Mouse (Mus musculus): ENCODE measurements at regions not wholly inside any gene's neighbourhood (a gene's known extent, or its start where the extent isn't known, plus 50 kb on each side); places are given as distances from the start of the nearest gene placed in this dataset.

DNA sequence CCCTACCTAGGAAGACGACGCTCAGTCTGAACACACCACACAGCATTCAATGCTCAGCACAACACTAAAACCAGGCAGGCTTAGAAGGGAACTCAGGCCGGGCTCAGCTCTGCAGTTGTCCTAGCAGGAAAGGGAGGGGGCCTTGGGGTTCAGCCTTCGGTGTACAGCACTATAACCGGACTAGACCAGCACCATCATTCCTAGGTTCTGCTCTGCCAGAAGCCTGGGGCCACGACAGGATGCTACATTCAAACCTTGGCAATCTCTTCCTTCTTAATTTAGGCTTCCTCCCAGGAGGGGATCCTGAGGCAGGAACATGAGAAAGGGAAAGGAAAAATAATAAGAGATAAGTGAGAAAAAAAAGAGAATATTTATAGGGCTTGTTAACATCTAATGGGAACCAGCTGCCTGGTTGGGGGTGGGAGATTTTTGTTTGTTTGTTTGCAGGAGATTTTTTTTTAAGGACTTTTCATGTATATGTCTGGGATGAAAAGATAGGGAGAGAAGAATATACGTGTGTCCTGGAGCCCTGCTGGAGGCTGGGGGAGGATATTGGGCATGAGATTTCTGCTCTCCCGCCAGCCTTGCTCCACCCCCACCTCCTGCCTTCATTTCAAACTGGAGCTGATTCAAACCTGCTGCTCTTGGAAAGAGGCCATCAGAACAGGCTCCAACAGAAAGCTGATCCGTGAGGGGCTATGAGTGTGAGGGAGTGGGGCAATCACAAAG lies 73.8 kb upstream of the Boc start:
- Histone ChIP-seq H3K9ac (ENCODE audit: control insufficient read depth, low read depth, low read length, poor library complexity, severe bottlenecking) (no peak overlapping the region), H3K4me3 (ENCODE audit: control insufficient read depth in 1 of 2, insufficient read depth in 1 of 2, low read depth in 2 of 2, low read length in 2 of 2) (no peak overlapping the region), H3K36me3 (ENCODE audit: control insufficient read depth in 1 of 2, insufficient read depth in 2 of 2, low read length in 2 of 2) (no peaks in the 10 kb centered on the region), H3K27ac (ENCODE audit: control insufficient read depth, low read depth, low read length) (no peak overlapping the region), H3K27me3 (ENCODE audit: control insufficient read depth in 1 of 2, insufficient read depth in 2 of 2, low read length in 2 of 2) (0 out of 4 replicates have a peak, but pooled peaks cover 0 to 1% of the 10 kb centered on the region in 2 experiments), H3K79me2 (ENCODE audit: control insufficient read depth, insufficient read depth, low read length, poor library complexity) (no peaks in the 10 kb centered on the region), H3K9me3 (replicated peaks; ENCODE audit: insufficient read depth, low read length) (no peaks in the 10 kb centered on the region), H3K4me1 (ENCODE audit: control insufficient read depth in 1 of 2, insufficient read depth in 2 of 2, low read length in 2 of 2) (no peaks in the 10 kb centered on the region)
- TF ChIP-seq TCF12 (IDR thresholded peaks at IDR 0.05; ENCODE audit: low read depth, low read length) (no peak), SIN3A (IDR thresholded peaks at IDR 0.05; ENCODE audit: low read length) (no peak), ZMIZ1 (IDR thresholded peaks at IDR 0.05; ENCODE audit: low read depth, low read length) (no peak), CHD2 (IDR thresholded peaks at IDR 0.05; ENCODE audit: low read length) (no peak), USF1 (IDR thresholded peaks at IDR 0.05; ENCODE audit: low read depth, low read length) (no peak)
- DNase-seq (ENCODE audit: low read depth, low spot score), result no peak

DNA sequence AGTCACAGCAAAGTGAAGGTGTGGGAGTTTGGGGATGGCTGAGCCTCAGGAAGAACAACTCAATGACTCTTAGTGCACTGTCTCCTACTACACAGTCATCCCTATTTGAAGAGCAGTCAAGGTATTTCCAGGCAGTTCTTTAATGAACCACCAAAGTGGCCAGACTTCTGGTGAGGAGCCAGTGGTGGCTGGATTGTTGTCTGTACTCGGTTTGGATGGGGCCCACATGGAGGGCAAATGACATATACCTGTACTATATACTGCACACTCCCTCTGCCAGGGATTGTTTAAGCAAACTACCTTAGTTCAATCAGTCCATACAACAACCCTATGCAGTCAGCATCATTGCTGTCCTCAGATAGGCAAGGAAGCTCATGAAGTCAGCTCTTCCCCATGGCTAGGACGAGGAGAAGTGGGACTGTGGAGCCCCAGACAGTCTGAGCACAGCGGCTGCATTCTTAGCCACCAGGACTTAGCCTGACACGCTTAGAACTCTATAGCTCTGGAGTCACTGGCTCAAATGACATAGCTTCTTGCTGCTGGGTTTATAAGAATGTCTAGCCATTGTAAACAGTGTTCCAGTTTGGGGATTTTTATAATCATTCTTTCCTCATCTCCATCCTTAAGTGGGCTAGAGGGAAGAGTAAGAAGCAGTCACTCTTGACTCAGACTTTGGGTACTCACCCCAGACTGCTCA lies 72.8 kb upstream of the Boc start:
- no peak for TF ChIP-seq ETS1 (IDR thresholded peaks at IDR 0.05; ENCODE audit: low read depth, low read length)
- no peak for TF ChIP-seq SIN3A (IDR thresholded peaks at IDR 0.05; ENCODE audit: low read length)
- TF ChIP-seq RCOR1 (IDR thresholded peaks at IDR 0.05; ENCODE audit: low read depth, low read length), result no peak
- no peak for TF ChIP-seq CHD2 (IDR thresholded peaks at IDR 0.05; ENCODE audit: low read length)
- TF ChIP-seq ZMIZ1 (IDR thresholded peaks at IDR 0.05; ENCODE audit: low read depth, low read length), result no peak
- TF ChIP-seq BHLHE40 (IDR thresholded peaks at IDR 0.05; ENCODE audit: borderline replicate concordance, low read depth, low read length), result no peak
- no peak for TF ChIP-seq POLR2AphosphoS2 (IDR thresholded peaks at IDR 0.05; ENCODE audit: low read length)
- no peak for TF ChIP-seq UBTF (IDR thresholded peaks at IDR 0.05; ENCODE audit: borderline replicate concordance, insufficient read depth, low read depth, low read length)
- H3K4me3 ChIP-seq (ENCODE audit: control insufficient read depth in 1 of 2, insufficient read depth in 1 of 2, low read depth in 2 of 2, low read length in 2 of 2), result no peak overlapping the region
- no peak overlapping the region for H3K9ac ChIP-seq (ENCODE audit: control insufficient read depth, low read depth, low read length, poor library complexity, severe bottlenecking)
- no peaks in the 10 kb centered on the region for H3K36me3 ChIP-seq (ENCODE audit: control insufficient read depth in 1 of 2, insufficient read depth in 2 of 2, low read length in 2 of 2)
- H3K27me3 ChIP-seq (ENCODE audit: control insufficient read depth in 1 of 2, insufficient read depth in 2 of 2, low read length in 2 of 2), result 0 out of 4 replicates have a peak, but pooled peaks cover 0 to 1% of the 10 kb centered on the region in 2 experiments
- H3K4me1 ChIP-seq (ENCODE audit: control insufficient read depth in 1 of 2, insufficient read depth in 2 of 2, low read length in 2 of 2), result no peaks in the 10 kb centered on the region
- H3K27ac ChIP-seq (ENCODE audit: control insufficient read depth, low read depth, low read length), result no peak overlapping the region
- no peaks in the 10 kb centered on the region for H3K9me3 ChIP-seq (replicated peaks; ENCODE audit: insufficient read depth, low read length)
- H3K79me2 ChIP-seq (ENCODE audit: control insufficient read depth, insufficient read depth, low read length, poor library complexity), result no peaks in the 10 kb centered on the region
- no peak for DNase-seq (ENCODE audit: low read depth, low spot score)

DNA sequence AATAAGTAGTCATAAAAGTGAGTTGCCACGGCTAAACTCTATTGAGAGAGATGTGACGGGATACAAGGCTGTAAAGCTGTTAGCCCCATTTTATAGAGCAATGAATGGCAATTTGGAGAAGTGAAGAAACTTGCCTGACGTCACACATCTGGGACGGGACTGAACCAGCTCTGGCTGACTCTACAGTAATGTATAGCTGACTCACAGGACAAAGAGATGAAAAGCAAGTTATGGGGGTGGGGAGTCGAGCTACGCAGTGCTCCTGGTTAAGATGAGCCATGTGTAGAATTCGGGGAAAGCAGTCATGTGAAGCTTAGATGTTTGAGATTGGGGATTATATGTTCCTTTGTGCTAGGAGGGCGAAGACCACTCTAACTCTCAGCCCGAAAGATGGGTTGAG lies 72.2 kb upstream of the Boc start:
- Histone ChIP-seq H3K27me3 (ENCODE audit: control insufficient read depth in 1 of 2, insufficient read depth in 2 of 2, low read length in 2 of 2) (0 out of 4 replicates have a peak, but pooled peaks cover 0 to 1% of the 10 kb centered on the region in 2 experiments), H3K9me3 (replicated peaks; ENCODE audit: insufficient read depth, low read length) (no peaks in the 10 kb centered on the region), H3K27ac (ENCODE audit: control insufficient read depth, low read depth, low read length) (no peak overlapping the region), H3K9ac (ENCODE audit: control insufficient read depth, low read depth, low read length, poor library complexity, severe bottlenecking) (no peak overlapping the region), H3K4me3 (ENCODE audit: control insufficient read depth in 1 of 2, insufficient read depth in 1 of 2, low read depth in 2 of 2, low read length in 2 of 2) (no peak overlapping the region), H3K79me2 (ENCODE audit: control insufficient read depth, insufficient read depth, low read length, poor library complexity) (no peaks in the 10 kb centered on the region), H3K4me1 (ENCODE audit: control insufficient read depth in 1 of 2, insufficient read depth in 2 of 2, low read length in 2 of 2) (no peaks in the 10 kb centered on the region), H3K36me3 (ENCODE audit: control insufficient read depth in 1 of 2, insufficient read depth in 2 of 2, low read length in 2 of 2) (no peaks in the 10 kb centered on the region)
- DNase-seq (ENCODE audit: low read depth, low spot score), result no peak
- no peak for TF ChIP-seq RAD21 (IDR thresholded peaks at IDR 0.05; ENCODE audit: low read depth, low read length)
- no peak for TF ChIP-seq CHD1 (IDR thresholded peaks at IDR 0.05; ENCODE audit: low read depth, low read length)
- TF ChIP-seq MEF2A (IDR thresholded peaks at IDR 0.05; ENCODE audit: extremely low read depth, insufficient replicate concordance, low read depth, low read length, poor library complexity, severe bottlenecking), result no peak
- no peak for TF ChIP-seq USF2 (IDR thresholded peaks at IDR 0.05; ENCODE audit: borderline replicate concordance in 1 of 2, insufficient read depth in 1 of 2, low read depth in 1 of 2, low read length in 2 of 2)
- TF ChIP-seq TCF12 (IDR thresholded peaks at IDR 0.05; ENCODE audit: low read depth, low read length), result no peak
- TF ChIP-seq NRF1 (IDR thresholded peaks at IDR 0.05; ENCODE audit: insufficient read depth, low read depth, low read length, poor library complexity, severe bottlenecking), result no peak

All from MEL (cell line).